Mouse (Mus musculus) bone marrow, adult 2 months (tissue): ENCODE measurements around the gene Glcci1.

Source experiments
- CTCF ChIP-seq: fragments of 200-500 bp; IDR thresholded peaks from 2 replicates; pipeline ENCODE4 v1.5.1; 2011; ENCODE audit warnings: low read length, control low read depth; ENCODE audit not compliant: control insufficient read depth, insufficient read depth
- POLR2A ChIP-seq: fragments of 200-500 bp; IDR thresholded peaks from 2 replicates; pipeline ENCODE4 v1.6.1; 2011; ENCODE audit warnings: low read depth, mild to moderate bottlenecking, control low read depth, low read length, borderline replicate concordance; ENCODE audit not compliant: control insufficient read depth

DNA sequence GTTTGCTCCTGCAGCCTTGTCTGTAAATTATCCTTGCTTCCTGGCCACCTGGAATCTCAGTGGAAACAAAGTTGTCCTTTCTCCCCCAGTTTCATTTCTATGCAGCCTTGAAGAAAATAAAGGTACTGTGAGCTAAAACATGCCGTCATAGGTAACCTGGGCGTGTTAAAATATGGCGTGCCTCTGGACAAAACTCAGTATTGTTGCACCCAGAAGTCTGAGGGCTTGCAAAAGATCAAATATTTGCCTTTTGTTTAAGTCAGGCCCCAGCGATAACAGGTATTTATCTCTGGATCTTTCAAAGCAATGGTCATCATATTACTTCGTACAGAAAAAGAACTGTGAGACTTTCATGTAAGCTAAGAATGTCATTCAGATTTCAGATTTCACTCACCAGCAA is 43.4 kb upstream of the Glcci1 start:
- TF ChIP-seq CTCF (no peak), POLR2A (no peak)
